Mouse (Mus musculus) frontal cortex, postnatal 36 days (tissue): ENCODE data around the gene Gm13290.
"Not testable (repeated sequence)": the region's sequence is repeated elsewhere in the genome, so short reads cannot be mapped to it uniquely, and the experiment has no call there.

Experiments used
- DNase-seq, 2 experiments: peaks; one replicate each; pipeline ENCODE4 v3.0.0; 2022; ENCODE audit warnings: low spot score in 2 of 2

Gm13290 gene

DNA sequence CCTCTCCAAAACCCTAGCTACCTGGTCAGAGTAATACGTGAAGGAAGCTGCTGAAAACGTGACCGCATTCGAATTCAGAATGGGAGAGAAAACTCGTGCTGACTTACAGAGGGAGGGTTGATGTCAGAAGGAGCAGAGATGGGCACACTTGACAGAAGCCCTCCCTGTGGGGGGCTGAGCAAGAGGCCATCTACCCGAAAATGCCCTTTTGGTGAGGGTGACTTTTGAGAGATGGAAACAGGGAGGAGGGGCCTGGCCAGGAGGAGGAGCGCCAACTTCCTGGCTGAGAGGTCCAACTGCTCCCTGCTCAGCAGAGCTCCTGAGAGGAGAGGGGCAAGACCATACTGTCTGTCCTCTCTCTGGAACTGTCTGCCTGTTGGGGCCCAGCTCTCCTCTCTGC lies 8.2 kb downstream of the Gm13290 start, which contains the start of gene Ifnz:
Ifnz (plus strand) TSS at position 301 of the 400 bp plus-strand sequence.
- not testable (repeated sequence) for DNase-seq

- not testable (repeated sequence) for DNase-seq
Measured at GRCm38 (mm10) chr4:88782335-88782734, 8.7 kb downstream of the Gm13290 start.

DNA sequence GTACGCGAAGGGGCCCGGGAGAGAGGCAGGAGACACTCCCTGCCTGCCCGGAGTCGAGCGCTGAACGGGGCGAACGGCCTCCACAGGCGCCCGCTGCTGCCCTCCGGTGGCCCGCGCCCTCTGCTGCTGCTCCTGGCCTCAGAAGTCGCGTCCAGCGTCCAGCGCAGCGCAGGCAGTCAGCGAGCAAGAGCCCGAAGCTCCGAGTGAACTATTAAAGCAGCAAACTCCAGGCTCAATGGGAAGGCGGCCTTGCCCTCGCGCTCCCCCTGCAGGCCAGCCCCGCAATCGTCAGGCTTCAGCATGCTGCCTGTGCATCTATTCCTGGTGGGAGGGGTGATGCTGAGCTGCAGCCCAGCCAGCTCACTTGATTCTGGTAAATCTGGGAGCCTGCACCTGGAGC lies 11.8 kb downstream of the Gm13290 start, which contains the start of gene Gm13276:
Gm13276 (plus strand) TSS at position 301 of the 400 bp plus-strand sequence.
- DNase-seq: not testable (repeated sequence)

DNA sequence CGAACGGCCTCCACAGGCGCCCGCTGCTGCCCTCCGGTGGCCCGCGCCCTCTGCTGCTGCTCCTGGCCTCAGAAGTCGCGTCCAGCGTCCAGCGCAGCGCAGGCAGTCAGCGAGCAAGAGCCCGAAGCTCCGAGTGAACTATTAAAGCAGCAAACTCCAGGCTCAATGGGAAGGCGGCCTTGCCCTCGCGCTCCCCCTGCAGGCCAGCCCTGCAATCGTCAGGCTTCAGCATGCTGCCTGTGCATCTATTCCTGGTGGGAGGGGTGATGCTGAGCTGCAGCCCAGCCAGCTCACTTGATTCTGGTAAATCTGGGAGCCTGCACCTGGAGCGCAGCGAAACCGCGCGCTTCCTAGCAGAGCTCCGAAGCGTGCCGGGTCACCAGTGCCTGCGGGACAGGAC lies 14.8 kb downstream of the Gm13290 start, which contains the start of gene Gm13277:
Gm13277 (plus strand) TSS at position 231 of the 400 bp plus-strand sequence.
- DNase-seq: peak; percentile 41 to 76

DNA sequence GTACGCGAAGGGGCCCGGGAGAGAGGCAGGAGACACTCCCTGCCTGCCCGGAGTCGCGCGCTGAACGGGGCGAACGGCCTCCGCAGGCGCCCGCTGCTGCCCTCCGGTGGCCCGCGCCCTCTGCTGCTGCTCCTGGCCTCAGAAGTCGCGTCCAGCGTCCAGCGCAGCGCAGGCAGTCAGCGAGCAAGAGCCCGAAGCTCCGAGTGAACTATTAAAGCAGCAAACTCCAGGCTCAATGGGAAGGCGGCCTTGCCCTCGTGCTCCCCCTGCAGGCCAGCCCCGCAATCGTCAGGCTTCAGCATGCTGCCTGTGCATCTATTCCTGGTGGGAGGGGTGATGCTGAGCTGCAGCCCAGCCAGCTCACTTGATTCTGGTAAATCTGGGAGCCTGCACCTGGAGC lies 17.6 kb downstream of the Gm13290 start, which contains the start of gene Gm13278:
Gm13278 (plus strand) TSS at position 301 of the 400 bp plus-strand sequence.
- not testable (repeated sequence) for DNase-seq

DNA sequence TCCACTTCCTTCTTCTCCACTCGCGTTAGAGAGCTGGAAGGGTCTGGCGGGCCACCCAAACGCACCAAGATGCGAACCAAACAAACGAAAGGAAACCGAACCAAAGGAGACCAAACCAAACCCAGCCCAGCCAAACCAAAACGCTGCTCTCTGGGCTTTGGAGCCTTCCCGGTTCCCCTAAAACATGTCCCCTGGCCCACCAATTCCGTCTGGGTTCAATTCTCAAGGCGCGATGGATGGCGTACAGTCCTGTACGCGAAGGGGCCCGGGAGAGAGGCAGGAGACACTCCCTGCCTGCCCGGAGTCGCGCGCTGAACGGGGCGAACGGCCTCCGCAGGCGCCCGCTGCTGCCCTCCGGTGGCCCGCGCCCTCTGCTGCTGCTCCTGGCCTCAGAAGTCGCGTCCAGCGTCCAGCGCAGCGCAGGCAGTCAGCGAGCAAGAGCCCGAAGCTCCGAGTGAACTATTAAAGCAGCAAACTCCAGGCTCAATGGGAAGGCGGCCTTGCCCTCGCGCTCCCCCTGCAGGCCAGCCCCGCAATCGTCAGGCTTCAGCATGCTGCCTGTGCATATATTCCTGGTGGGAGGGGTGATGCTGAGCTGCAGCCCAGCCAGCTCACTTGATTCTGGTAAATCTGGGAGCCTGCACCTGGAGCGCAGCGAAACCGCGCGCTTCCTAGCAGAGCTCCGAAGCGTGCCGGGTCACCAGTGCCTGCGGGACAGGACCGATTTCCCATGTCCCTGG lies 20.5 kb downstream of the Gm13290 start, which contains the start of gene Gm13275:
Gm13275 (plus strand) TSS at position 552 of the 740 bp plus-strand sequence.
- DNase-seq: peak; percentile 68 to 78

- DNase-seq: not testable (repeated sequence)
Measured at GRCm38 (mm10) chr4:88797097-88797496, 23.5 kb downstream of the Gm13290 start, which contains the start of gene Gm13279. Gene Gm13279, plus strand, starts transcription at chr4:88797397.

GRCm38 (mm10) chr4:88799365-88799764 lies 25.7 kb downstream of the Gm13290 start, which contains the start of gene Gm13285:
Gene Gm13285, plus strand, starts transcription at chr4:88799665.
- not testable (repeated sequence) for DNase-seq

DNA sequence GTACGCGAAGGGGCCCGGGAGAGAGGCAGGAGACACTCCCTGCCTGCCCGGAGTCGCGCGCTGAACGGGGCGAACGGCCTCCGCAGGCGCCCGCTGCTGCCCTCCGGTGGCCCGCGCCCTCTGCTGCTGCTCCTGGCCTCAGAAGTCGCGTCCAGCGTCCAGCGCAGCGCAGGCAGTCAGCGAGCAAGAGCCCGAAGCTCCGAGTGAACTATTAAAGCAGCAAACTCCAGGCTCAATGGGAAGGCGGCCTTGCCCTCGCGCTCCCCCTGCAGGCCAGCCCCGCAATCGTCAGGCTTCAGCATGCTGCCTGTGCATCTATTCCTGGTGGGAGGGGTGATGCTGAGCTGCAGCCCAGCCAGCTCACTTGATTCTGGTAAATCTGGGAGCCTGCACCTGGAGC lies 29.3 kb downstream of the Gm13290 start, which contains the start of gene Gm13287:
Gm13287 (plus strand) TSS at position 301 of the 400 bp plus-strand sequence.
- DNase-seq: not testable (repeated sequence)

DNA sequence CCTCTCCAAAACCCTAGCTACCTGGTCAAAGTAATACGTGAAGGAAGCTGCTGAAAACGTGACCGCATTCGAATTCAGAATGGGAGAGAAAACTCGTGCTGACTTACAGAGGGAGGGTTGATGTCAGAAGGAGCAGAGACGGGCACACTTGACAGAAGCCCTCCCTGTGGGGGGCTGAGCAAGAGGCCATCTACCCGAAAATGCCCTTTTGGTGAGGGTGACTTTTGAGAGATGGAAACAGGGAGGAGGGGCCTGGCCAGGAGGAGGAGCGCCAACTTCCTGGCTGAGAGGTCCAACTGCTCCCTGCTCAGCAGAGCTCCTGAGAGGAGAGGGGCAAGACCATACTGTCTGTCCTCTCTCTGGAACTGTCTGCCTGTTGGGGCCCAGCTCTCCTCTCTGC lies 31.6 kb downstream of the Gm13290 start, which contains the start of gene Gm13288:
Gm13288 (plus strand) TSS at position 301 of the 400 bp plus-strand sequence.
- not testable (repeated sequence) for DNase-seq

DNA sequence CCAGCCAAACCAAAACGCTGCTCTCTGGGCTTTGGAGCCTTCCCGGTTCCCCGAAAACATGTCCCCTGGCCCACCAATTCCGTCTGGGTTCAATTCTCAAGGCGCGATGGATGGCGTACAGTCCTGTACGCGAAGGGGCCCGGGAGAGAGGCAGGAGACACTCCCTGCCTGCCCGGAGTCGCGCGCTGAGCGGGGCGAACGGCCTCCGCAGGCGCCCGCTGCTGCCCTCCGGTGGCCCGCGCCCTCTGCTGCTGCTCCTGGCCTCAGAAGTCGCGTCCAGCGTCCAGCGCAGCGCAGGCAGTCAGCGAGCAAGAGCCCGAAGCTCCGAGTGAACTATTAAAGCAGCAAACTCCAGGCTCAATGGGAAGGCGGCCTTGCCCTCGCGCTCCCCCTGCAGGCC lies 32.1 kb downstream of the Gm13290 start:
- DNase-seq: peak; percentile 1 to 2

- DNase-seq: no peak
Measured at GRCm38 (mm10) chr4:88815928-88816327, 42.3 kb downstream of the Gm13290 start, which contains the start of gene Ifna7. Gene Ifna7, plus strand, starts transcription at chr4:88816228.

GRCm38 (mm10) chr4:88819659-88820058 lies 46.0 kb downstream of the Gm13290 start, which contains the start of gene Ifna11:
Gene Ifna11, plus strand, starts transcription at chr4:88819959.
- no peak for DNase-seq

- peak in 1 of 2 experiments; percentile 11 for DNase-seq
Measured at GRCm38 (mm10) chr4:88822995-88823394, 49.4 kb downstream of the Gm13290 start.
